Mouse (Mus musculus) hindbrain, embryonic 11.5 days (tissue): ENCODE data around the gene Aqp7. TPM values are rescaled to one million over a fixed set of nuclear protein-coding genes. Genes with fewer than 3 reads are reported as not detected.
A peak's percentile ranks its signal among the peaks of the same experiment; 100 is the strongest.

Experiments used
- ATAC-seq: fragments of 200-750 bp; cut with Nextera tagmentation; 2 replicates; pipeline ENCODE4 v1.8.0; 2017; ENCODE audit warnings: mild to moderate bottlenecking, moderate TSS enrichment, moderate library complexity; ENCODE audit not compliant: low FRiP score
- DNase-seq: peaks from one replicate; pipeline ENCODE4 v3.0.0-alpha.2; 2015; ENCODE audit warnings: low spot score
- H3K27ac ChIP-seq: fragments of 300-500 bp; sonication (generic); 2 replicates; pipeline ENCODE4 v1.5.1; 2014; ENCODE audit warnings: mild to moderate bottlenecking, low read depth, low read length
- H3K27me3 ChIP-seq: fragments of 300-500 bp; sonication (generic); 2 replicates; pipeline ENCODE4 v1.6.1; 2014; ENCODE audit warnings: mild to moderate bottlenecking, low read length, moderate library complexity, mixed read lengths; ENCODE audit not compliant: control insufficient read depth, insufficient read depth
- H3K36me3 ChIP-seq: fragments of 300-500 bp; sonication (generic); 2 replicates; pipeline ENCODE4 v1.6.1; 2014; ENCODE audit warnings: mild to moderate bottlenecking, low read length, moderate library complexity, mixed read lengths; ENCODE audit not compliant: control insufficient read depth, insufficient read depth
- H3K4me1 ChIP-seq: fragments of 300-500 bp; sonication (generic); replicated peaks from 2 replicates; pipeline ENCODE4 v1.6.1; 2014; ENCODE audit warnings: low read length, mixed read lengths; ENCODE audit not compliant: control insufficient read depth, insufficient read depth
- H3K4me2 ChIP-seq: fragments of 300-500 bp; sonication (generic); replicated peaks from 2 replicates; pipeline ENCODE4 v1.6.1; 2014; ENCODE audit warnings: mild to moderate bottlenecking, low read depth, low read length
- H3K4me3 ChIP-seq: fragments of 300-500 bp; sonication (generic); 2 replicates; pipeline ENCODE4 v1.5.1; 2014; ENCODE audit warnings: low read depth, low read length
- H3K9ac ChIP-seq: fragments of 300-500 bp; sonication (generic); 2 replicates; pipeline ENCODE4 v1.6.1; 2014; ENCODE audit warnings: low read depth, low read length
- H3K9me3 ChIP-seq: fragments of 300-500 bp; sonication (generic); 2 replicates; pipeline ENCODE4 v1.6.1; 2016; ENCODE audit warnings: low read length; ENCODE audit not compliant: control insufficient read depth
- WGBS: fragments of 180-500 bp; shearing (Covaris S2); extraction: QIAGEN DNeasy Blood & Tissue Kit; methylation state at CpG from one replicate; pipeline ENCODE4 v1.1.7; 2014; 5-methylcytosine and 5-hydroxymethylcytosine counted together
- polyA plus RNA-seq: library from polyadenylated mRNA; unstranded; fragments of >200 nt; fragmentation: Nextera tagmentation; extraction: Ambion mirVana; gene quantifications from 2 replicates; pipeline ENCODE4 v1.2.1, GENCODE M21; 2014

Gene Aqp7
- polyA plus RNA-seq, 1 experiment from 2014 or later: not detected

DNA sequence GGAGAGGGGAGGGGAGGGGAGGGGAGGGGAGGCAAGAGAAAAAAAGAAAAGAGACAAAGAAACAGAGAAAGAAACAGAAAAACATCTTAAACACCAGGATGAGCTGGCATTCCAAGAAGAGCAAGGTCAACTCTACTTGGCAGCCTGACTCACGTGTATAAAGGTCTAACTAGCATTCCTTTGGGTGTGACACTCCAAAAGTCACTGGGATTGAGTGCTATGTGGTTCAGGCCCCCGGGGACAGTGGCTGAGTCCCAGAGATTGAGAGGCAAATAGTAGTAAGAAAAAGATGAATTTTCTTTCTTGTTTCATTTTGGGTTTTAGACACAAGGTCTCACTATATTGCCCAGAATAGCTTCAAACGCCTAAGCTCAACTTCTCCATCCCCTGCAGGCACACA lies 10.0 kb downstream of the Aqp7 start:
- no peak overlapping the region for H3K4me3 ChIP-seq
- ATAC-seq: no peak
- no peak overlapping the region for H3K4me2 ChIP-seq
- no peaks in the 10 kb centered on the region for H3K36me3 ChIP-seq
- DNase-seq: no peak
- H3K27ac ChIP-seq: no peak overlapping the region
- H3K9ac ChIP-seq: no peak overlapping the region
- H3K4me1 ChIP-seq: no peaks in the 10 kb centered on the region
- no peaks in the 10 kb centered on the region for H3K27me3 ChIP-seq
- 71% methylated on average over 3 of the region's 3 CpGs for WGBS
- no peaks in the 10 kb centered on the region for H3K9me3 ChIP-seq

DNA sequence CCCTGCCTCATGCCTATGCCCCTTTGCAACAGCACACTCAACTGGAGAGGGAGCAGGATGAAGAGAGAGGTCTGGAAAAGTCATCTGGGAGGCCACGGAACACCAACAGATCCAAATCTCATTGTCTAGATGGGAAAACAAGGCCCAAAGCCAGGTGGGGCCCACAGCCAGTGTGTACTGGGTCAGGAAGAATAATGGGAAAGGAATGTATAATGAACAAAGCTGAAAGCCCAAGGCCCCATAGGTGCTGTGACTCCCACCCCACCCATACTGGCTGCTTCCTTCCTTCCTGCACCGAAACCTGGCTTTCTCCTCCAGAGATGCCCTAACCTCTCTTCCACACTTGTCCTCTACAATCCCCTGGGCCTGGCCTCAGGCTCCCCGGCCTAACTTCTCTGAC lies 16.7 kb downstream of the Aqp7 start:
- no peak overlapping the region for H3K27ac ChIP-seq

DNA sequence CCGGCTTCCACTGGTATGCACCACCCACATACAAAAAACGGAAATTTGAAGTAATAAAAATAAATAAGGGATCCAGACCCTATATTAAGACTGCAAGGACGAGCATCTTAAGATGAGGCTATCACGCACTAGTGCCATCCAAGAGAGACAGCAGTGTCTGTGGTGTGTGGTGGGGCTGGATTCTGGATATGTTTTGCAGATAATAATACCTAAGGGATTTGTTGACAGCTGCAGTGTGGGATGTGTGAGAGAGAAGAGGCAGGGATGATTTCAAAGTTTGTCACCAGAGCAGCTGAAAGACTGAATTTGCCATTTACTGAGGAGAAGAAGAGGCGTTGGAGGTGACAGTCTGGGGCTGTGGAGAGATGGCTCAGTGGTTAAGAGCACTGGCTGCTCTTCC lies 18.6 kb downstream of the Aqp7 start:
- 91% methylated on average over 5 of the region's 5 CpGs for WGBS
- Histone ChIP-seq H3K4me3 (no peak overlapping the region), H3K36me3 (0 out of 2 replicates have a peak, but pooled peaks cover 2% of the 10 kb centered on the region), H3K9ac (no peak overlapping the region), H3K27me3 (no peaks in the 10 kb centered on the region), H3K4me1 (no peaks in the 10 kb centered on the region), H3K27ac (no peak overlapping the region), H3K4me2 (no peak overlapping the region), H3K9me3 (no peaks in the 10 kb centered on the region)
- DNase-seq (no peak), ATAC-seq (no peak)

More for the DNA sequence above, 16.7 kb downstream of the Aqp7 start:
- no peaks in the 10 kb centered on the region for H3K4me1 ChIP-seq
- WGBS: 70% methylated on average over 3 of the region's 3 CpGs
- no peak overlapping the region for H3K9ac ChIP-seq
- DNase-seq: no peak
- H3K36me3 ChIP-seq: no peaks in the 10 kb centered on the region
- ATAC-seq: no peak
- no peak overlapping the region for H3K4me2 ChIP-seq
- H3K27me3 ChIP-seq: no peaks in the 10 kb centered on the region
- H3K9me3 ChIP-seq: no peaks in the 10 kb centered on the region
- no peak overlapping the region for H3K4me3 ChIP-seq

DNA sequence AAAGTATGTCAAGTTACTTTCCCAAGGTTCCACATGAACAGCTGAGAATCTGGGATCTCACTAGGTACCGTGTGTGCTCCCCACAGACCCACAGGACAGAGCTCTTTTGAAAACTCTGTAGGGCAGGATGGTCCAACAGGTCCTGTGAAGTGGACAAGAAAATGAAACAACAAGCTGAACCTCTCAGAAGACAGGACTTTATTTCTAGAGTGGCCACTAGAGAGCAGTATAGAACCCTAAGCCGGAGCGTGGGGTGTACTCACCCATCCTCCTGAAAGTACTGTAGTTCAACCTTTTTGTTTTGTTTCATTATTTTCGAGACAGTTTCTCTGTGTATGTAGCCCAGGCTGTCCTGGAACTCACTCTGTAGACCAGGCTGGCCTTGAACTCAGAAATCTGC lies 19.7 kb downstream of the Aqp7 start:
- no peak for ATAC-seq
- 0 out of 2 replicates have a peak, but pooled peaks cover 3% of the 10 kb centered on the region for H3K36me3 ChIP-seq
- 87% methylated on average over 4 of the region's 4 CpGs for WGBS

DNA sequence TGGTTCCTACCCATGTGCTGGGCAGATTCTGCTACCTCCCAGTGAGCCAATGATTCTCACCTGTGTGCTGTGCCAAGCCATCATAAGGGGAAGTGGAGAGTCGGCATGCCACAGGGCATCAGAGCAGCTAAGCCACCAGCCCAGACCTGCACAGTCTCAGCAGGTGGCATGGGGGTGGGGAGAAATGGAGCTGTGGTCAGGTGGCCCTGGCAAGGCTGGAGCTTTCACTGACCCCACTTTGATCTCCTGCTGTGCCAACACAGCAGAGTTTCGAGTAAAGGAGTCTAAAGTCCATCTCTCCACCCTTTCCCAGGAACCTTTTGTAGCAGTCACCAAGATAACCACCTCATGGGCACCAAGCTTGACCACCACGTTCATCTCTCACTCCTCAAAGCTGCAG lies 20.1 kb downstream of the Aqp7 start:
- no peak for ATAC-seq
- no peak overlapping the region for H3K4me2 ChIP-seq
- no peak for DNase-seq
- H3K9ac ChIP-seq: no peak overlapping the region
- H3K27me3 ChIP-seq: no peaks in the 10 kb centered on the region
- 84% methylated on average over 3 of the region's 3 CpGs for WGBS
- 0 out of 2 replicates have a peak, but pooled peaks cover 3% of the 10 kb centered on the region for H3K36me3 ChIP-seq
- H3K27ac ChIP-seq: no peak overlapping the region
- no peaks in the 10 kb centered on the region for H3K4me1 ChIP-seq
- no peak overlapping the region for H3K4me3 ChIP-seq
- H3K9me3 ChIP-seq: no peaks in the 10 kb centered on the region

More for the DNA sequence above, 19.7 kb downstream of the Aqp7 start:
- Histone ChIP-seq H3K4me2 (no peak overlapping the region), H3K4me3 (no peak overlapping the region), H3K27me3 (no peaks in the 10 kb centered on the region), H3K4me1 (no peaks in the 10 kb centered on the region), H3K9me3 (no peaks in the 10 kb centered on the region), H3K9ac (no peak overlapping the region), H3K27ac (no peak overlapping the region)
- no peak for DNase-seq

DNA sequence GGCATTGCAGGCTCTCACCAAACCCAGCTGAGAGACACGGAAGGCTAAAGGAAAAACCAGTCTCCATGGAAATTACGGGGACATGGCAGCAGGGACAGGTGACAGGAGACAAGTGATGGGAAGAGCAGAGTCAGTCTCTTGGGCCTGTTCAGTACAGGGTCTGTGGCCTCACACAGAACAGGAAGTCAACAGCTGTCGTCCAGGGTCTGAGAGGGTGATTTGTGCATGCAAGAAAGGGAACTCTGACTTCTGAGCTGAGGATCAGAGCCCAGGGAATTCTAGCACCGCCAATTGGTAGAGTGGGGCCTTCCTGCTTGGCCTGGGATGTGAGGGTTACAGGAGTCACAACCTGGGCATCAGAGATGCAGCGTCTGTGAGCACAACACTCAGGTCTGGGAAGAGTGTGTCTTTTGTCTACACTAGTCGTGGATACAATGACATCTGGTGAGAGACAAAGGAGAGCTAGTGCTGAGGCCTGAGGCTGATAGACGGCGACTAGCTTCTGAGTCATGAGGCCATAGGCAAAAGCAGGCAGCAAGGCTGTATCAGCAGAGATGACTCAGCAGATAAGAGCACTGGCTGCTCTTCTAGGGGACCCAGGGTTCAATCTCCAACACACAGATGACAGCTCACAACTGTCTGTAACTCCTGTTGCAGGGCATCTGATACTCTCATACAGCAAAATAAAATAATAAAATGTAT lies 21.7 kb downstream of the Aqp7 start:
- WGBS: 60% methylated on average over 8 of the region's 8 CpGs
- H3K4me3 ChIP-seq: no peak overlapping the region
- H3K36me3 ChIP-seq: 0 out of 2 replicates have a peak, but pooled peaks cover 3% of the 10 kb centered on the region
- peak overlapping the region; percentile 33; the same call in 1 of the 2 replicates for H3K27ac ChIP-seq
- H3K27me3 ChIP-seq: no peaks in the 10 kb centered on the region
- ATAC-seq: no peak
- no peaks in the 10 kb centered on the region for H3K4me1 ChIP-seq
- no peak overlapping the region for H3K9ac ChIP-seq
- DNase-seq: no peak
- H3K4me2 ChIP-seq: no peak overlapping the region
- no peaks in the 10 kb centered on the region for H3K9me3 ChIP-seq

DNA sequence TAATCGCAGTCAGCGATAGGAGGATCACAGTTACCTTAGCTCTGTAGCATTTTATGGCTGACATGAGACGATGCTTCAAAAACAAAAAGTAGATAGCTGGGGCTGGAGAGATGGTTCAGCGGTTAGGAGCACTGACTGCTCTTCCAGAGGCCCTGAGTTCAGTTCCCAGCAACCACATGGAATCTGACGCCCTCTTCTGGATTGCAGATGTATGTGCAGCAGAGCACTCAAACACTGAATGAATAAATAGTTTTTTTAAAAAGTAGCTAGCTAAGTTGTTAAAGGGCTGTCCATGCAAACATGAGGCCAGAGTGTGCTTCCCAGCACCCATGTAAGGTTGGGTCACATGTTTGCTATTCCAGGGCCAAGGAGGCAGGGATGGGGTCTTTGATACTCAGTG lies 26.8 kb downstream of the Aqp7 start:
- DNase-seq (no peak), ATAC-seq (no peak)
- no peak overlapping the region for H3K4me2 ChIP-seq
- H3K9me3 ChIP-seq: no peaks in the 10 kb centered on the region
- no peaks in the 10 kb centered on the region for H3K27me3 ChIP-seq
- no peak overlapping the region for H3K4me3 ChIP-seq
- 94% methylated on average over 5 of the region's 5 CpGs for WGBS
- H3K9ac ChIP-seq: no peak overlapping the region
- H3K27ac ChIP-seq: no peak overlapping the region
- peaks cover 3% of the 10 kb centered on the region; the same call in 1 of the 2 replicates for H3K36me3 ChIP-seq
- H3K4me1 ChIP-seq: no peaks in the 10 kb centered on the region

DNA sequence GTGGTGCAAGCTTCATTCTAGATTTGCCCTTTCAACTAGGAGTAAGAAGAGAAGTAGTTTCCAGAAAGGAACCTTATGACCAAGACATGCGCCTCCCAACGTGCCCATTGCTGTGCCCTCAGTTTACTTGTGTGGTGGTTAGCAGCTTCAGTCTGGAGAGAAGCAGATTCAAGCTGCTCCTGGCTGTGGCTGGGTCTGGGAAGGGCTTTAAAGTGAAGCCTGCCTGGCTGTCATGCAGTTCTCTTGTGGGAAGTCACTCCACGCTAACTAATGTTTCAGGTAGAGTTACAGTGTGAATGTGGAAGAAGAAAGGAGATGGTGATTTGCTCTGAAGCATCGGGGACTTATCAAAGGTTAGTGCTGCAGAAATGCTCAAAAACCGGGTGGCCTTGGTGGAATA lies 32.1 kb downstream of the Aqp7 start:
- H3K27ac ChIP-seq: no peak overlapping the region
- no peaks in the 10 kb centered on the region for H3K27me3 ChIP-seq
- ATAC-seq: no peak
- H3K36me3 ChIP-seq: peaks cover 14% of the 10 kb centered on the region; the same call in 1 of the 2 replicates
- no peaks in the 10 kb centered on the region for H3K4me1 ChIP-seq
- no peak overlapping the region for H3K9ac ChIP-seq
- H3K4me3 ChIP-seq: no peak overlapping the region
- no peak for DNase-seq
- no peaks in the 10 kb centered on the region for H3K9me3 ChIP-seq
- no peak overlapping the region for H3K4me2 ChIP-seq
- WGBS: 93% methylated on average over 5 of the region's 5 CpGs

DNA sequence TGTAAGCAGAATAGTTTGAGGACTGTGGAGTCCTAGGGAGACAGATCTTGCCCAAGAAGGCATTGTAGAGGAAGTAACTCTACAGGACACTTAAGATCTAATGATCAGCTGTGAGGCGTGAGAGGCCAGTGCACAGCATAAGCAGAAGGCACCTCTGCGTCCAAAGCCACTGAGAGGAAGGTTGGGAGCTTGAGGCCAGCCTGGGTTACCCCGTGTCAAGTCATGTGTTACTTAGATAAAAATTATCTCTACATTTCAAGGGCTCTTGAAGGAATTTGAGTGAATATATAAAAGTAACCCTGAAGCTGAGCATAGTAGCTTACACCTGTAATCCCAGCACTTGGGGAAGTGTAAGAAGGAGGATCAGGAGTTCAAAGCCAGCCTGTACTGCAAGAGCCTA lies 34.6 kb downstream of the Aqp7 start:
- no peak for ATAC-seq
- no peaks in the 10 kb centered on the region for H3K9me3 ChIP-seq
- 89% methylated on average over 3 of the region's 3 CpGs for WGBS
- no peak overlapping the region for H3K9ac ChIP-seq
- no peaks in the 10 kb centered on the region for H3K4me1 ChIP-seq
- H3K36me3 ChIP-seq: peaks cover 18% of the 10 kb centered on the region; the same call in 1 of the 2 replicates
- no peak overlapping the region for H3K4me2 ChIP-seq
- no peak overlapping the region for H3K27ac ChIP-seq
- no peaks in the 10 kb centered on the region for H3K27me3 ChIP-seq
- no peak overlapping the region for H3K4me3 ChIP-seq
- DNase-seq: no peak
